Mouse (Mus musculus) granulocyte monocyte progenitor cell, adult 5-6 weeks (primary cell): Measurements from ENCODE around the gene Gm10065. TPM values are rescaled to one million over a fixed set of nuclear protein-coding genes. Genes with fewer than 3 reads are reported as not detected.
"Not testable (repeated sequence)": the region's sequence is repeated elsewhere in the genome, so short reads cannot be mapped to it uniquely, and the experiment has no call there.

Source experiments
- ATAC-seq: replicated peaks from 2 replicates; pipeline ENCODE4 v1.8.0; 2016; ENCODE audit warnings: mild to moderate bottlenecking, moderate TSS enrichment, inconsistent platforms; ENCODE audit not compliant: poor library complexity, severe bottlenecking
- total RNA-seq, 2 experiments: library from RNA; stranded (forward) in 1 of 2; stranded (reverse) in 1 of 2; fragments of 200-712, 200-1000 nt in 1 of 2; fragments of >200 nt in 1 of 2; fragmentation: Nextera tagmentation in 1 of 2; gene quantifications; 2 replicates each; pipeline ENCODE4 v1.2.3; 2014 to 2017

The Gm10065 gene
- total RNA-seq (2014; fragmentation: Nextera tagmentation) (not detected in 2 replicates), total RNA-seq (2017) (not detected in 2 replicates)

- ATAC-seq: peak; percentile 94
Observed at GRCm38 (mm10) chr13:21478759-21479670, at the start of gene Gm10065, which contains the start of gene Zkscan4. TSS of gene Gm10065 (minus strand) at chr13:21479441. TSS of gene Zkscan4 (plus strand) at chr13:21478907.

GRCm38 (mm10) chr13:21506221-21506649, 27.0 kb upstream of the Gm10065 start:
- ATAC-seq: peak; percentile 99

- no peak for ATAC-seq
Observed at GRCm38 (mm10) chr13:21502296-21502695, 23.1 kb upstream of the Gm10065 start.

- ATAC-seq: peak; percentile 61; the same call in 1 of the 2 replicates
Observed at GRCm38 (mm10) chr13:21501182-21501581, 21.9 kb upstream of the Gm10065 start, which contains the start of gene Gm11273. TSS of gene Gm11273 (minus strand) at chr13:21501418.

- ATAC-seq: peak; percentile 63
Observed at GRCm38 (mm10) chr13:21495080-21495479, 15.8 kb upstream of the Gm10065 start, which contains the start of gene AK157302. TSS of gene AK157302 (plus strand) at chr13:21495223.

- peak; percentile 58 for ATAC-seq
Observed at GRCm38 (mm10) chr13:21492847-21493246, 13.6 kb upstream of the Gm10065 start.

GRCm38 (mm10) chr13:21486881-21487280, 7.6 kb upstream of the Gm10065 start:
- ATAC-seq: no peak

- ATAC-seq: no peak
Observed at GRCm38 (mm10) chr13:21472427-21472826, 6.8 kb downstream of the Gm10065 start.

GRCm38 (mm10) chr13:21469097-21469496, 10.1 kb downstream of the Gm10065 start:
- ATAC-seq: no peak

- ATAC-seq: peak; percentile 99
Observed at GRCm38 (mm10) chr13:21468061-21469019, 10.9 kb downstream of the Gm10065 start, which contains the start of gene Nkapl. TSS of gene Nkapl (minus strand) at chr13:21468509.

- ATAC-seq: no peak
Observed at GRCm38 (mm10) chr13:21467336-21467735, 11.9 kb downstream of the Gm10065 start.

- ATAC-seq: not testable (repeated sequence)
Observed at GRCm38 (mm10) chr13:21462516-21462915, 16.7 kb downstream of the Gm10065 start.

- ATAC-seq: no peak
Observed at GRCm38 (mm10) chr13:21456347-21456746, 22.9 kb downstream of the Gm10065 start.

- no peak for ATAC-seq
Observed at GRCm38 (mm10) chr13:21454133-21454532, 25.1 kb downstream of the Gm10065 start.

GRCm38 (mm10) chr13:21453449-21453848, 25.8 kb downstream of the Gm10065 start, which contains the start of gene Zscan26:
TSS of gene Zscan26 (minus strand) at chr13:21453730.
- peak; percentile 98 for ATAC-seq

- ATAC-seq: no peak
Observed at GRCm38 (mm10) chr13:21453042-21453441, 26.2 kb downstream of the Gm10065 start.

- ATAC-seq: no peak
Observed at GRCm38 (mm10) chr13:21447856-21448614, 31.2 kb downstream of the Gm10065 start.

- ATAC-seq: peak; percentile 17; the same call in 1 of the 2 replicates
Observed at GRCm38 (mm10) chr13:21446796-21447195, 32.4 kb downstream of the Gm10065 start.

- ATAC-seq: no peak
Observed at GRCm38 (mm10) chr13:21441207-21441572, 38.1 kb downstream of the Gm10065 start.
